Mouse (Mus musculus): ENCODE data around the gene Smagp. TPM values are rescaled to one million over a fixed set of nuclear protein-coding genes. Genes with fewer than 3 reads are reported as not detected.
A peak's percentile ranks its signal among the peaks of the same experiment; 100 is the strongest.

Gene Smagp
- polyA plus RNA-seq, 1 experiment = 3.7 TPM

- 91% methylated on average over 7 of the region's 7 CpGs for WGBS
- Histone ChIP-seq H3K27ac (ENCODE audit: insufficient read depth, low read length) (no peak overlapping the region), H3K27me3 (ENCODE audit: control insufficient read depth, insufficient read depth, low read length) (no peaks in the 10 kb centered on the region), H3K4me3 (replicated peaks; ENCODE audit: insufficient read depth, low read depth, low read length) (no peak overlapping the region), H3K4me1 (ENCODE audit: control insufficient read depth, insufficient read depth, low read length) (no peaks in the 10 kb centered on the region)
- TF ChIP-seq CTCF (IDR thresholded peaks at IDR 0.05; ENCODE audit: borderline replicate concordance, insufficient read depth, low read depth, low read length) (no peak), POLR2A (IDR thresholded peaks at IDR 0.05; ENCODE audit: borderline replicate concordance, insufficient read depth, low read length) (no peak)
- no peak for DNase-seq
Observed at GRCm38 (mm10) chr15:100642451-100642850, 5.7 kb upstream of the Smagp start.

GRCm38 (mm10) chr15:100641226-100641810 is 4.6 kb upstream of the Smagp start:
- no peaks in the 10 kb centered on the region for H3K4me1 ChIP-seq (ENCODE audit: control insufficient read depth, insufficient read depth, low read length)
- TF ChIP-seq POLR2A (IDR thresholded peaks at IDR 0.05; ENCODE audit: borderline replicate concordance, insufficient read depth, low read length) = no peak
- DNase-seq = no peak
- H3K4me3 ChIP-seq (replicated peaks; ENCODE audit: insufficient read depth, low read depth, low read length) = no peak overlapping the region
- no peak overlapping the region for H3K27ac ChIP-seq (ENCODE audit: insufficient read depth, low read length)
- H3K27me3 ChIP-seq (ENCODE audit: control insufficient read depth, insufficient read depth, low read length) = peaks cover 5% of the 10 kb centered on the region
- 54% methylated on average over 13 of the region's 16 CpGs for WGBS

- WGBS = 87% methylated on average over 16 of the region's 16 CpGs
- no peak for TF ChIP-seq CTCF (IDR thresholded peaks at IDR 0.05; ENCODE audit: borderline replicate concordance, insufficient read depth, low read depth, low read length)
- TF ChIP-seq POLR2A (IDR thresholded peaks at IDR 0.05; ENCODE audit: borderline replicate concordance, insufficient read depth, low read length) = no peak
- Histone ChIP-seq H3K4me1 (ENCODE audit: control insufficient read depth, insufficient read depth, low read length) (no peaks in the 10 kb centered on the region), H3K27me3 (ENCODE audit: control insufficient read depth, insufficient read depth, low read length) (peaks cover 12% of the 10 kb centered on the region), H3K4me3 (replicated peaks; ENCODE audit: insufficient read depth, low read depth, low read length) (no peak overlapping the region), H3K27ac (ENCODE audit: insufficient read depth, low read length) (no peak overlapping the region)
- DNase-seq = no peak
Observed at GRCm38 (mm10) chr15:100639972-100640750, 3.4 kb upstream of the Smagp start.

DNA sequence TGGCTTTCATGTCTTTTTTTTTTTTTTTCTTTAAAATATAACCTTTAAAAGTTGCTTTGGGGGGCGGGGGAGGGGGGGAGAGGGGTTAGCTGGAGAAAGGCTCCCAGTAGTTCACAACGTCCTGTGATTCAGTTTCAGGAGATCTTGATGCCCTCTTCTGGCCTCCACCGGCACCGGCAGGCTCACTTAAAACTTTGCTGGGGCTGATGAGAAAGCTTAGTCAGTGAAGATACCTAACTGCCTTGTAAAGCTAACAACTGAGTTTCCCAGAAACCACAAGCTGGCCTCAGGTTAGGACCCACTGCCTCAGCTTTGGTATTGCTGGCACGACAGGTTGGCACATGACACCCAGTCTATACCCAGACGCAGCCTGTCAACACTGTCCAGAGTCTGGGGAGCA is 921 bp upstream of the Smagp start:
- Histone ChIP-seq H3K27ac (ENCODE audit: insufficient read depth, low read length) (no peak overlapping the region), H3K4me1 (ENCODE audit: control insufficient read depth, insufficient read depth, low read length) (no peaks in the 10 kb centered on the region), H3K4me3 (replicated peaks; ENCODE audit: insufficient read depth, low read depth, low read length) (no peak overlapping the region), H3K27me3 (ENCODE audit: control insufficient read depth, insufficient read depth, low read length) (peaks cover 12% of the 10 kb centered on the region)
- DNase-seq = no peak
- WGBS = 27% methylated on average over 6 of the region's 6 CpGs
- TF ChIP-seq POLR2A (IDR thresholded peaks at IDR 0.05; ENCODE audit: borderline replicate concordance, insufficient read depth, low read length) (no peak), CTCF (IDR thresholded peaks at IDR 0.05; ENCODE audit: borderline replicate concordance, insufficient read depth, low read depth, low read length) (peak; percentile 23; the same call in 1 of the 2 replicates)

- Histone ChIP-seq H3K27me3 (ENCODE audit: control insufficient read depth, insufficient read depth, low read length) (peaks cover 12% of the 10 kb centered on the region), H3K27ac (ENCODE audit: insufficient read depth, low read length) (no peak overlapping the region), H3K4me1 (ENCODE audit: control insufficient read depth, insufficient read depth, low read length) (no peaks in the 10 kb centered on the region), H3K4me3 (replicated peaks; ENCODE audit: insufficient read depth, low read depth, low read length) (peak overlapping the region; percentile 6)
- WGBS = 7% methylated on average over 38 of the region's 38 CpGs
- TF ChIP-seq CTCF (IDR thresholded peaks at IDR 0.05; ENCODE audit: borderline replicate concordance, insufficient read depth, low read depth, low read length) (no peak), POLR2A (IDR thresholded peaks at IDR 0.05; ENCODE audit: borderline replicate concordance, insufficient read depth, low read length) (no peak)
- no peak for DNase-seq
Observed at GRCm38 (mm10) chr15:100635851-100636645, 692 bp downstream of the Smagp start.

GRCm38 (mm10) chr15:100635239-100635638 is 1.5 kb downstream of the Smagp start:
- Histone ChIP-seq H3K4me3 (replicated peaks; ENCODE audit: insufficient read depth, low read depth, low read length) (no peak overlapping the region), H3K27me3 (ENCODE audit: control insufficient read depth, insufficient read depth, low read length) (peaks cover 12% of the 10 kb centered on the region), H3K4me1 (ENCODE audit: control insufficient read depth, insufficient read depth, low read length) (no peaks in the 10 kb centered on the region), H3K27ac (ENCODE audit: insufficient read depth, low read length) (no peak overlapping the region)
- 15% methylated on average over 9 of the region's 9 CpGs for WGBS
- TF ChIP-seq CTCF (IDR thresholded peaks at IDR 0.05; ENCODE audit: borderline replicate concordance, insufficient read depth, low read depth, low read length) (no peak), POLR2A (IDR thresholded peaks at IDR 0.05; ENCODE audit: borderline replicate concordance, insufficient read depth, low read length) (no peak)
- no peak for DNase-seq

DNA sequence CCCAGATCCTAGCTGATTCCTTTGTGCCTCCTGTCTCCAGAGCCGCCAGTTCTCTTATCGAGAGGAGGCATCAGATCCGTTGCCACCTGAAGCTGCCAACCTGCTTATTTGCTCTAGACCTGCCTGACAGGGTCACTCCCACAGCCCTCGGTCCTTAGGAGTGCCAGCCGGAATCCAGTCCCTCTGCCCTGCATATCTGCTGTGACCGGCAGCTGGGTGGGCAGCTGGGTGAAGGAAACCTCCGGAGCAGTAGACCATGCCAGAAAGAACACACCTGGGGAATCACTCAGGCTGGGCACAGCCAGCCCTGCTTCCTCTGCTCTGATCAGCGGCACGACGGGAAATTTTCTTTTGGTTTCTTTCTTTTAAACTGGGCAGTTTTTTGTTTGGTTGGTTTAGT is 3.4 kb downstream of the Smagp start:
- H3K27me3 ChIP-seq (ENCODE audit: control insufficient read depth, insufficient read depth, low read length) = peaks cover 12% of the 10 kb centered on the region
- H3K4me1 ChIP-seq (ENCODE audit: control insufficient read depth, insufficient read depth, low read length) = no peaks in the 10 kb centered on the region
- WGBS = 84% methylated on average over 10 of the region's 10 CpGs
- DNase-seq = no peak
- no peak overlapping the region for H3K4me3 ChIP-seq (replicated peaks; ENCODE audit: insufficient read depth, low read depth, low read length)
- no peak overlapping the region for H3K27ac ChIP-seq (ENCODE audit: insufficient read depth, low read length)
- TF ChIP-seq CTCF (IDR thresholded peaks at IDR 0.05; ENCODE audit: borderline replicate concordance, insufficient read depth, low read depth, low read length) (no peak), POLR2A (IDR thresholded peaks at IDR 0.05; ENCODE audit: borderline replicate concordance, insufficient read depth, low read length) (no peak)

All from cerebellum, adult 2 months (tissue).